ENCODE assay signal across 8 mouse cellular contexts in the genomic region with DNA sequence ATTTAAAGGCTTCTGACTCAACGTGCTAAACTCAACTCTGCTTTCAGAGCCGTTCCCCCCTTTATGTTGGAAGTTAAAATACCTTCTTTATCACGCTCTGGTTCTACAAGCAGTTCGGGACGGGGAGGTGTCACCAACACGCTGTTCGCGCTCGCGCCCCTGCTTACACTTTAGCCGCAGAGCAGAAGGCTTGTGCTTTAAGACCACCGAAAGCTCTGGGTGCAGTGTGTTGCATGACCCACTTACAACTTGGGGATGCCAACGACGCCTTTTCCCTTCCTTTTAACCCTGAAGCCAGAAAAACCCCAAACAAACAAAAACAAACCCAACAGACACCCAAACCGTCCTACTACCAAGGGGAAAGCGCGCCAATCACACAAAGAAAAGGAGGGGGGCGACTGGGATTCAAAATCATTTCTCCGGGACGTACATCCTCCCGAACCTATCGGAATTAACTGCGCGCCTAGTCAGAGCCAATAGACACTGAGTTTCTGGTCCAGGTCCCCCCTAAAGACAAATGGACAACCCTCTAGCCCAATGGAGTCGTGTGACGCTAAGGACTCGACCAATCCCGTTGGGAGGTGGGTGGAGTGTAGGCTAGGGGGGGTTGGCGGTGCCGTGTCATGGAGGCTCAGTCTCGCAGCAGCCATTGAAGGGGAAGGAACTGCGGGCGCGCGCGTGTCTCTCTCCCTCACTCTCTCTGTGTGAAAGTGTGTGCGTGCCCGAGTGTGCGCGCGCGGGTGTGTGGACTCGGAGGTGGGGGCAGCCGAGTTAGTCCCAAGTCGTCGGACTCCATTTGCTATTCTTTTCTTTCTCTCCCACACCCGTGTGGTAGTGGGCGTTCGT. TPM values are rescaled to one million over a fixed set of nuclear protein-coding genes. Genes with fewer than 3 reads are reported as not detected.
DNase-seq lines count a peak whose midpoint lies in the region; ATAC-seq lines count a peak whose summit lies in the region.

Anp32e (plus strand) TSS at position 589 of the 846 bp plus-strand sequence.

- no peaks in the 10 kb centered on the region for H3K27me3 ChIP-seq in hindbrain, embryonic 10.5 days (ENCODE audit: insufficient read depth, poor library complexity, severe bottlenecking)

- under 1% methylated on average over 49 of the region's 49 CpGs for WGBS in hindbrain, embryonic 10.5 days

- DNase-seq in MN1 (ENCODE audit: low spot score): peak; percentile 99
- DNase-seq in cerebellum, adult 9-10 months: peak; percentile 99
- peak; percentile 95 for DNase-seq in hindbrain, embryonic 10.5 days (ENCODE audit: low spot score)
- peak; percentile 97 for DNase-seq in layer of hippocampus, postnatal 10 days (ENCODE audit: low spot score in 2 of 2)
- DNase-seq in lung, postnatal 10 days: peak; percentile 98
- DNase-seq in ovary, postnatal 36 days (ENCODE audit: low spot score): peak; percentile 94
- DNase-seq in thymus, postnatal 25 days: peak; percentile 98

- peak within 1 kb of the TSS; percentile 99 for H3K27ac ChIP-seq in hindbrain, embryonic 10.5 days

- H3K4me1 ChIP-seq in hindbrain, embryonic 10.5 days (replicated peaks): peaks cover 22% of the 10 kb centered on the region

- H3K9me3 ChIP-seq in hindbrain, embryonic 10.5 days: no peaks in the 10 kb centered on the region

- peaks cover 19% of the 10 kb centered on the region for H3K36me3 ChIP-seq in hindbrain, embryonic 10.5 days

- ATAC-seq in frontal cortex, adult (ENCODE audit: low TSS enrichment): peak; percentile 99

- H3K4me3 ChIP-seq in hindbrain, embryonic 10.5 days: peak within 1 kb of the TSS; percentile 97

RNA-seq across cellular contexts. Expression of gene Anp32e, which starts in this region (rescaled TPM):
- 266 and 352 TPM in 2 replicates for polyA plus RNA-seq in hindbrain, embryonic 10.5 days (2016; fragmentation: Nextera tagmentation; extraction: Ambion mirVana)
- 100 to 1,000 TPM; 103 to 105 TPM for total RNA-seq in layer of hippocampus, postnatal 10 days (2021)

Comparison
In these comparisons a context has a peak if more than half of its experiments do, and no peak if none do; other contexts are left out.
1. Peak in every context shown above with its lines: DNase-seq, ATAC-seq, H3K4me3 ChIP-seq and H3K27ac ChIP-seq.